ENCODE assay signal across 17 mouse cellular contexts in genomic region chrX:85797449-85797848, GRCm38 (mm10). TPM values are rescaled to one million over a fixed set of nuclear protein-coding genes. Genes with fewer than 3 reads are reported as not detected.
DNase-seq lines count a peak whose midpoint lies in the region; ATAC-seq and TF ChIP-seq lines count a peak whose summit lies in the region.
"Had no signal": no experiment of that assay in that cellular context is flagged by ENCODE, and none has a peak within 500 bp of the region (broad histone marks: within the 10 kb centered on the region; RNA-seq: fewer than 3 reads in every experiment).

No protein-coding gene starts in this region.

- TF ChIP-seq CTCF in liver, adult 2 months (IDR thresholded peaks at IDR 0.05; ENCODE audit: low read depth, low read length), result no peak

- H3K9me3 ChIP-seq in heart, embryonic 10.5 days, result no peaks in the 10 kb centered on the region
- H3K9me3 ChIP-seq: embryonic facial prominence, embryonic 12.5 days; forebrain, embryonic 15.5 days; hindbrain, embryonic 13.5 days had no signal

- no peak for TF ChIP-seq POLR2A in liver, adult 2 months (IDR thresholded peaks at IDR 0.05; ENCODE audit: extremely low read depth, insufficient read depth, low read length)

- H3K4me1 ChIP-seq in liver, adult 2 months (ENCODE audit: control insufficient read depth, insufficient read depth, low read length), result no peaks in the 10 kb centered on the region; the same call in 1 of the 2 replicates
- no peaks in the 10 kb centered on the region for H3K4me1 ChIP-seq in heart, embryonic 10.5 days
- H3K4me1 ChIP-seq: embryonic facial prominence, embryonic 12.5 days; forebrain, embryonic 15.5 days; hindbrain, embryonic 13.5 days had no signal

- peak; percentile 69 for DNase-seq in liver, adult 2 months (ENCODE audit: extremely low read depth, low read depth, low spot score)
- no peak for DNase-seq in liver
- peak; percentile 87 for DNase-seq in 416B (ENCODE audit: low read depth)
- DNase-seq in yolk sac, embryonic 10.5 days (ENCODE audit: low spot score), result no peak
- DNase-seq in gastrocnemius, postnatal 36 days, result no peak
- DNase-seq in heart, embryonic 10.5 days (ENCODE audit: low spot score), result no peak
- DNase-seq: adrenal gland, postnatal 10 days; cerebellum, adult 18-20 months; cerebellum, postnatal 10 days; heart, postnatal 10 days; heart, postnatal 4 days had no signal

- H3K4me3 ChIP-seq in liver, adult 2 months (ENCODE audit: insufficient read depth, low read depth, low read length), result no peak overlapping the region
- H3K4me3 ChIP-seq in heart, embryonic 10.5 days, result no peak overlapping the region
- H3K4me3 ChIP-seq: embryonic facial prominence, embryonic 12.5 days; forebrain, embryonic 15.5 days; hindbrain, embryonic 13.5 days had no signal

- WGBS in liver, adult 2 months, result 50% methylated on average over 2 of the region's 2 CpGs
- WGBS in heart, embryonic 10.5 days, result 82% methylated on average over 2 of the region's 2 CpGs

- H3K27ac ChIP-seq in liver, adult 2 months (replicated peaks; ENCODE audit: insufficient read depth, low read depth, low read length), result no peak overlapping the region
- H3K27ac ChIP-seq in heart, embryonic 10.5 days, result no peak overlapping the region
- H3K27ac ChIP-seq: embryonic facial prominence, embryonic 12.5 days; forebrain, embryonic 15.5 days; hindbrain, embryonic 13.5 days; hindbrain, postnatal 0 days had no signal

- intact Hi-C loops in gastrocnemius, postnatal 36 days (cut with DNase I), result no loop called here

- ATAC-seq in granulocyte monocyte progenitor cell, adult 5-6 weeks (replicated peaks; ENCODE audit: poor library complexity, severe bottlenecking), result peak; percentile 100
- ATAC-seq in megakaryocyte progenitor cell, adult 5-6 weeks (replicated peaks; ENCODE audit: poor library complexity), result peak; percentile 99
- ATAC-seq: forebrain, embryonic 15.5 days; hindbrain, postnatal 0 days had no signal

- H3K36me3 ChIP-seq in liver, adult 2 months (ENCODE audit: control insufficient read depth, insufficient read depth, low read length), result no peaks in the 10 kb centered on the region
- H3K36me3 ChIP-seq in heart, embryonic 10.5 days, result no peaks in the 10 kb centered on the region
- H3K36me3 ChIP-seq: embryonic facial prominence, embryonic 12.5 days; forebrain, embryonic 15.5 days; hindbrain, embryonic 13.5 days had no signal

- H3K27me3 ChIP-seq in liver, adult 2 months (ENCODE audit: control insufficient read depth, insufficient read depth, low read length), result no peaks in the 10 kb centered on the region
- no peaks in the 10 kb centered on the region for H3K27me3 ChIP-seq in heart, embryonic 10.5 days (ENCODE audit: insufficient read depth, poor library complexity, severe bottlenecking)
- H3K27me3 ChIP-seq: embryonic facial prominence, embryonic 12.5 days; forebrain, embryonic 15.5 days; hindbrain, embryonic 13.5 days had no signal

- no peaks in the 10 kb centered on the region for H3K79me2 ChIP-seq in liver, adult 2 months (ENCODE audit: control insufficient read depth, insufficient read depth, low read length)

- no peak overlapping the region for H3K9ac ChIP-seq in liver, adult 2 months (ENCODE audit: low read depth, low read length)
- H3K9ac ChIP-seq: embryonic facial prominence, embryonic 12.5 days; forebrain, embryonic 15.5 days; hindbrain, embryonic 13.5 days had no signal

RNA-seq across cellular contexts. Expression of gene Gk, which starts 20.8 kb away (rescaled TPM):
- total RNA-seq in liver, adult 2 months (2014; rRNA removed), result 76.4 and 80.6 TPM in 2 replicates
- 9.2 and 9.5 TPM in 2 replicates for polyA plus RNA-seq in liver, adult 2 months (2012; rRNA removed)
- total RNA-seq in granulocyte monocyte progenitor cell, adult 5-6 weeks (2014; fragmentation: Nextera tagmentation), result 13.0 and 18.7 TPM in 2 replicates
- total RNA-seq in granulocyte monocyte progenitor cell, adult 5-6 weeks (2017), result 15.2 and 18.1 TPM in 2 replicates
- total RNA-seq in megakaryocyte progenitor cell, adult 5-6 weeks (2015), result 15.1 and 16.7 TPM in 2 replicates
- total RNA-seq in megakaryocyte progenitor cell, adult 5-6 weeks (2017), result 16.2 and 17.2 TPM in 2 replicates
- 1 to 10 TPM; 1.1 to 2.5 TPM for total RNA-seq in gastrocnemius, postnatal 36 days (2021)
- 11.4 and 16.2 TPM in 2 replicates for polyA plus RNA-seq in heart, embryonic 10.5 days (2016; fragmentation: Nextera tagmentation; extraction: Ambion mirVana)

Comparison
In these comparisons a context has a peak if more than half of its experiments do, and no peak if none do; other contexts are left out.
1. DNase-seq: peak in liver, adult 2 months (single experiment) and 416B (single experiment); none in liver (single experiment), yolk sac, embryonic 10.5 days (single experiment), gastrocnemius, postnatal 36 days (0 of 2) and heart, embryonic 10.5 days (single experiment).
2. RNA of gene Gk, which starts 20.8 kb away (total RNA-seq): 76.4 to 80.6 TPM in liver, adult 2 months, 15.1 to 17.2 TPM in megakaryocyte progenitor cell, adult 5-6 weeks and 13.0 to 18.7 TPM in granulocyte monocyte progenitor cell, adult 5-6 weeks; 1.1 to 2.5 TPM in gastrocnemius, postnatal 36 days; every median in the first group is over 4 times any median in the second.